8 mouse cellular contexts compared by ENCODE assay signal in genomic region chr10:128338415-128338814, GRCm38 (mm10). TPM values are rescaled to one million over a fixed set of nuclear protein-coding genes. Genes with fewer than 3 reads are reported as not detected.
DNase-seq lines count a peak whose midpoint lies in the region; ATAC-seq and TF ChIP-seq lines count a peak whose summit lies in the region.

No protein-coding gene starts in this region.

- peak overlapping the region; percentile 86 for H3K4me2 ChIP-seq in heart, embryonic 16.5 days (ENCODE audit: low read depth, low read length)

- DNase-seq in heart, adult 9 months (ENCODE audit: low spot score in 2 of 2) = no peak
- peak; percentile 87 for DNase-seq in MEL (ENCODE audit: low read depth, low spot score)
- no peak for DNase-seq in left cerebral cortex, adult 9 months (ENCODE audit: low spot score in 2 of 2)
- DNase-seq in frontal cortex, adult 2 months (ENCODE audit: extremely low spot score in 1 of 2, low spot score in 1 of 2) = no peak

- H3K4me1 ChIP-seq in heart, embryonic 16.5 days (ENCODE audit: control insufficient read depth, insufficient read depth, low read length) = peaks cover 44% of the 10 kb centered on the region
- H3K4me1 ChIP-seq in MEL (ENCODE audit: control insufficient read depth in 1 of 2, insufficient read depth in 2 of 2, low read length in 2 of 2) = peaks cover 28 to 45% of the 10 kb centered on the region in 2 experiments

- H3K27me3 ChIP-seq in heart, embryonic 16.5 days (ENCODE audit: control insufficient read depth, insufficient read depth, low read length) = no peaks in the 10 kb centered on the region
- H3K27me3 ChIP-seq in MEL (ENCODE audit: control insufficient read depth in 1 of 2, insufficient read depth in 2 of 2, low read length in 2 of 2) = no peaks in the 10 kb centered on the region

- no peaks in the 10 kb centered on the region for H3K36me3 ChIP-seq in heart, embryonic 16.5 days (ENCODE audit: control insufficient read depth, insufficient read depth)
- peaks cover 8 to 66% of the 10 kb centered on the region in 2 experiments for H3K36me3 ChIP-seq in MEL (ENCODE audit: control insufficient read depth in 1 of 2, insufficient read depth in 2 of 2, low read length in 2 of 2)

- no peaks in the 10 kb centered on the region for H3K9me3 ChIP-seq in heart, embryonic 16.5 days (replicated peaks; ENCODE audit: control insufficient read depth, low read length)
- no peaks in the 10 kb centered on the region for H3K9me3 ChIP-seq in MEL (replicated peaks; ENCODE audit: insufficient read depth, low read length)

- peaks cover 53% of the 10 kb centered on the region for H3K79me2 ChIP-seq in MEL (ENCODE audit: control insufficient read depth, insufficient read depth, low read length, poor library complexity)

- 10% methylated on average over 5 of the region's 5 CpGs for WGBS in heart, embryonic 16.5 days

- TF ChIP-seq RAD21 in MEL (IDR thresholded peaks at IDR 0.05; ENCODE audit: low read depth, low read length) = no peak

- peak in 1 of 2 experiments; percentile 24; a peak in 1 of 4 replicates for TF ChIP-seq EP300 in MEL (IDR thresholded peaks at IDR 0.05; ENCODE audit: low read depth in 1 of 2, low read length in 2 of 2)

- no peak for ATAC-seq in heart, embryonic 16.5 days (replicated peaks; ENCODE audit: extremely low read depth, insufficient read depth, low FRiP score)
- peak; percentile 36 for ATAC-seq in granulocyte monocyte progenitor cell, adult 5-6 weeks (replicated peaks; ENCODE audit: poor library complexity, severe bottlenecking)
- peak; percentile 18; the same call in 1 of the 2 replicates for ATAC-seq in megakaryocyte progenitor cell, adult 5-6 weeks (replicated peaks; ENCODE audit: poor library complexity)
- ATAC-seq in activated CD4-positive, CD25-positive, alpha-beta regulatory T cell, adult 4 months = no peak

- peak overlapping the region; percentile 98 for H3K9ac ChIP-seq in heart, embryonic 16.5 days (ENCODE audit: low read length)
- H3K9ac ChIP-seq in MEL (ENCODE audit: control insufficient read depth, low read depth, low read length, poor library complexity, severe bottlenecking) = peak overlapping the region; percentile 89

- H3K27ac ChIP-seq in heart, embryonic 16.5 days (ENCODE audit: low read length) = peak overlapping the region; percentile 97
- H3K27ac ChIP-seq in MEL (ENCODE audit: control insufficient read depth, low read depth, low read length) = peak overlapping the region; percentile 93

- no peak for TF ChIP-seq CTCF in MEL (IDR thresholded peaks at IDR 0.05 in 2 of 3, conservative IDR thresholded peaks at IDR 0.05 in 1 of 3; ENCODE audit: control insufficient read depth in 1 of 3, insufficient read depth in 1 of 3, low read depth in 2 of 3, low read length in 3 of 3, poor library complexity in 1 of 3, severe bottlenecking in 1 of 3)

- H3K4me3 ChIP-seq in heart, embryonic 16.5 days (ENCODE audit: low read length) = peak overlapping the region; percentile 100
- peak overlapping the region; percentile 85 to 90 for H3K4me3 ChIP-seq in MEL (ENCODE audit: control insufficient read depth in 1 of 2, insufficient read depth in 1 of 2, low read depth in 2 of 2, low read length in 2 of 2)

- peak in 1 of 2 experiments; percentile 4; a peak in 1 of 4 replicates for TF ChIP-seq POLR2A in MEL (IDR thresholded peaks at IDR 0.05; ENCODE audit: control insufficient read depth in 1 of 2, insufficient read depth in 1 of 2, low read depth in 1 of 2, low read length in 2 of 2, poor library complexity in 1 of 2)

TF ChIP-seq in MEL, 35 proteins besides CTCF, POLR2A, EP300 and RAD21 (continues in another document):
- TF ChIP-seq HCFC1 (IDR thresholded peaks at IDR 0.05; ENCODE audit: low read depth, low read length) = peak; percentile 56
- TF ChIP-seq NRF1 (IDR thresholded peaks at IDR 0.05; ENCODE audit: insufficient read depth, low read depth, low read length, poor library complexity, severe bottlenecking) = no peak
- TF ChIP-seq BHLHE40 (IDR thresholded peaks at IDR 0.05; ENCODE audit: borderline replicate concordance, low read depth, low read length) = peak; percentile 43; the same call in 1 of the 2 replicates
- peak; percentile 35; the same call in 1 of the 2 replicates for TF ChIP-seq E2F4 (IDR thresholded peaks at IDR 0.05; ENCODE audit: borderline replicate concordance, low read depth, low read length)
- no peak; the same call in 1 of the 2 replicates for TF ChIP-seq MXI1 (IDR thresholded peaks at IDR 0.05; ENCODE audit: low read depth, low read length)
- peak; percentile 49 for TF ChIP-seq ETS1 (IDR thresholded peaks at IDR 0.05; ENCODE audit: low read depth, low read length)
- peak; percentile 31 to 84; a peak in 3 of 4 replicates for TF ChIP-seq USF2 (IDR thresholded peaks at IDR 0.05; ENCODE audit: borderline replicate concordance in 1 of 2, insufficient read depth in 1 of 2, low read depth in 1 of 2, low read length in 2 of 2)
- TF ChIP-seq TBP (IDR thresholded peaks at IDR 0.05; ENCODE audit: low read depth, low read length) = peak; percentile 61
- TF ChIP-seq ZNF384 (IDR thresholded peaks at IDR 0.05; ENCODE audit: low read depth, low read length) = no peak

RNA-seq across cellular contexts. Expression of gene Cs, which starts 0.9 kb away (rescaled TPM):
- polyA plus RNA-seq in heart, embryonic 16.5 days (2015; fragmentation: Nextera tagmentation; extraction: Ambion mirVana) = 567 and 572 TPM in 2 replicates
- 161 and 187 TPM in 2 replicates for total RNA-seq in MEL (2012; rRNA removed)
- polyA plus RNA-seq in MEL (2012; ENCODE audit: insufficient read depth in 1 of 2, insufficient read length in 2 of 2, low read depth in 1 of 2, low replicate concordance in 2 of 2, missing spikeins in 1 of 2) = 100 to 1,000 TPM; 133 to 256 TPM
- 175 and 176 TPM in 2 replicates for total RNA-seq in granulocyte monocyte progenitor cell, adult 5-6 weeks (2014; fragmentation: Nextera tagmentation)
- 104 and 114 TPM in 2 replicates for total RNA-seq in granulocyte monocyte progenitor cell, adult 5-6 weeks (2017)
- 172 and 181 TPM in 2 replicates for total RNA-seq in megakaryocyte progenitor cell, adult 5-6 weeks (2015)
- total RNA-seq in megakaryocyte progenitor cell, adult 5-6 weeks (2017) = 106 and 108 TPM in 2 replicates
- polyA plus RNA-seq in frontal cortex, adult 2 months (2012; rRNA removed) = 233 and 236 TPM in 2 replicates
- 100 to 1,000 TPM; 145 to 149 TPM for polyA plus RNA-seq in activated CD4-positive, CD25-positive, alpha-beta regulatory T cell, adult 4 months (2017; shearing (Covaris generic))

RNA-seq across cellular contexts. Expression of gene Cnpy2, which starts 16.2 kb away (rescaled TPM):
- polyA plus RNA-seq in heart, embryonic 16.5 days (2015; fragmentation: Nextera tagmentation; extraction: Ambion mirVana) = 184 and 195 TPM in 2 replicates
- 92.4 and 98.1 TPM in 2 replicates for total RNA-seq in MEL (2012; rRNA removed)
- polyA plus RNA-seq in MEL (2012; ENCODE audit: insufficient read depth in 1 of 2, insufficient read length in 2 of 2, low read depth in 1 of 2, low replicate concordance in 2 of 2, missing spikeins in 1 of 2) = 100 to 1,000 TPM in 1 of 2 experiments, not detected in 1; 107 TPM
- 108 and 200 TPM in 2 replicates for total RNA-seq in granulocyte monocyte progenitor cell, adult 5-6 weeks (2014; fragmentation: Nextera tagmentation)
- total RNA-seq in granulocyte monocyte progenitor cell, adult 5-6 weeks (2017) = 135 TPM in 2 replicates
- 151 and 152 TPM in 2 replicates for total RNA-seq in megakaryocyte progenitor cell, adult 5-6 weeks (2015)
- total RNA-seq in megakaryocyte progenitor cell, adult 5-6 weeks (2017) = 132 and 144 TPM in 2 replicates
- 64.4 and 65.1 TPM in 2 replicates for polyA plus RNA-seq in frontal cortex, adult 2 months (2012; rRNA removed)
- 100 to 1,000 TPM in 1 of 2 experiments, 10 to 100 TPM in 1; 96.7 to 115 TPM for polyA plus RNA-seq in activated CD4-positive, CD25-positive, alpha-beta regulatory T cell, adult 4 months (2017; shearing (Covaris generic))

RNA-seq across cellular contexts. Expression of gene Coq10a, which starts 30.4 kb away (rescaled TPM):
- 13.4 and 19.4 TPM in 2 replicates for polyA plus RNA-seq in heart, embryonic 16.5 days (2015; fragmentation: Nextera tagmentation; extraction: Ambion mirVana)
- 6.8 and 7.7 TPM in 2 replicates for total RNA-seq in MEL (2012; rRNA removed)
- polyA plus RNA-seq in MEL (2012; ENCODE audit: insufficient read depth in 1 of 2, insufficient read length in 2 of 2, low read depth in 1 of 2, low replicate concordance in 2 of 2, missing spikeins in 1 of 2) = 10 to 100 TPM in 1 of 2 experiments, not detected in 1; 14.1 TPM
- 20.8 and 28.4 TPM in 2 replicates for total RNA-seq in granulocyte monocyte progenitor cell, adult 5-6 weeks (2014; fragmentation: Nextera tagmentation)
- 6.8 and 7.9 TPM in 2 replicates for total RNA-seq in granulocyte monocyte progenitor cell, adult 5-6 weeks (2017)
- total RNA-seq in megakaryocyte progenitor cell, adult 5-6 weeks (2015) = 13.8 and 17.6 TPM in 2 replicates
- total RNA-seq in megakaryocyte progenitor cell, adult 5-6 weeks (2017) = 8.8 and 9.4 TPM in 2 replicates
- 89.1 and 94.8 TPM in 2 replicates for polyA plus RNA-seq in frontal cortex, adult 2 months (2012; rRNA removed)
- 10 to 100 TPM; 14.3 to 20.3 TPM for polyA plus RNA-seq in activated CD4-positive, CD25-positive, alpha-beta regulatory T cell, adult 4 months (2017; shearing (Covaris generic))

RNA-seq across cellular contexts. Expression of gene Pan2, which starts 35.3 kb away (rescaled TPM):
- polyA plus RNA-seq in heart, embryonic 16.5 days (2015; fragmentation: Nextera tagmentation; extraction: Ambion mirVana) = 26.1 and 28.1 TPM in 2 replicates
- total RNA-seq in MEL (2012; rRNA removed) = 6.8 and 7.9 TPM in 2 replicates
- polyA plus RNA-seq in MEL (2012; ENCODE audit: insufficient read depth in 1 of 2, insufficient read length in 2 of 2, low read depth in 1 of 2, low replicate concordance in 2 of 2, missing spikeins in 1 of 2) = 10 to 100 TPM in 1 of 2 experiments, not detected in 1; 28.6 TPM
- total RNA-seq in granulocyte monocyte progenitor cell, adult 5-6 weeks (2014; fragmentation: Nextera tagmentation) = 22.7 and 25.7 TPM in 2 replicates
- 9.8 and 16.2 TPM in 2 replicates for total RNA-seq in granulocyte monocyte progenitor cell, adult 5-6 weeks (2017)
- 16.4 and 17.4 TPM in 2 replicates for total RNA-seq in megakaryocyte progenitor cell, adult 5-6 weeks (2015)
- total RNA-seq in megakaryocyte progenitor cell, adult 5-6 weeks (2017) = 12.1 and 12.2 TPM in 2 replicates
- 25.0 and 26.8 TPM in 2 replicates for polyA plus RNA-seq in frontal cortex, adult 2 months (2012; rRNA removed)
- 10 to 100 TPM; 18.9 to 21.1 TPM for polyA plus RNA-seq in activated CD4-positive, CD25-positive, alpha-beta regulatory T cell, adult 4 months (2017; shearing (Covaris generic))

RNA-seq across cellular contexts. Expression of gene Ankrd52, which starts 38.5 kb away (rescaled TPM):
- polyA plus RNA-seq in heart, embryonic 16.5 days (2015; fragmentation: Nextera tagmentation; extraction: Ambion mirVana) = 8.1 and 8.5 TPM in 2 replicates
- total RNA-seq in MEL (2012; rRNA removed) = 9.5 and 10.0 TPM in 2 replicates
- 10 to 100 TPM in 1 of 2 experiments, not detected in 1; 39.9 TPM for polyA plus RNA-seq in MEL (2012; ENCODE audit: insufficient read depth in 1 of 2, insufficient read length in 2 of 2, low read depth in 1 of 2, low replicate concordance in 2 of 2, missing spikeins in 1 of 2)
- 58.1 and 60.1 TPM in 2 replicates for total RNA-seq in granulocyte monocyte progenitor cell, adult 5-6 weeks (2014; fragmentation: Nextera tagmentation)
- 9.1 and 11.3 TPM in 2 replicates for total RNA-seq in granulocyte monocyte progenitor cell, adult 5-6 weeks (2017)
- total RNA-seq in megakaryocyte progenitor cell, adult 5-6 weeks (2015) = 48.6 and 48.9 TPM in 2 replicates
- total RNA-seq in megakaryocyte progenitor cell, adult 5-6 weeks (2017) = 9.0 and 11.6 TPM in 2 replicates
- polyA plus RNA-seq in frontal cortex, adult 2 months (2012; rRNA removed) = 31.9 and 32.6 TPM in 2 replicates
- polyA plus RNA-seq in activated CD4-positive, CD25-positive, alpha-beta regulatory T cell, adult 4 months (2017; shearing (Covaris generic)) = 1 to 10 TPM; 2.6 to 4.5 TPM

Comparison
In these comparisons a context has a peak if more than half of its experiments do, and no peak if none do; other contexts are left out.
1. ATAC-seq: peak in granulocyte monocyte progenitor cell, adult 5-6 weeks (single experiment) and megakaryocyte progenitor cell, adult 5-6 weeks (single experiment); none in heart, embryonic 16.5 days (single experiment) and activated CD4-positive, CD25-positive, alpha-beta regulatory T cell, adult 4 months (single experiment).